Mouse (Mus musculus) liver, postnatal 0 days (tissue): Measurements from ENCODE around the gene Arfgef2.

Source experiments
- CTCF ChIP-seq: sonication (generic); IDR thresholded peaks from 2 replicates; pipeline ENCODE4 v1.5.1; 2016; ENCODE audit warnings: antibody characterized with exemption, low read depth
- EP300 ChIP-seq: IDR thresholded peaks from 2 replicates; pipeline ENCODE4 v1.6.1; 2016; ENCODE audit warnings: antibody characterized with exemption, low read depth, mild to moderate bottlenecking

DNA sequence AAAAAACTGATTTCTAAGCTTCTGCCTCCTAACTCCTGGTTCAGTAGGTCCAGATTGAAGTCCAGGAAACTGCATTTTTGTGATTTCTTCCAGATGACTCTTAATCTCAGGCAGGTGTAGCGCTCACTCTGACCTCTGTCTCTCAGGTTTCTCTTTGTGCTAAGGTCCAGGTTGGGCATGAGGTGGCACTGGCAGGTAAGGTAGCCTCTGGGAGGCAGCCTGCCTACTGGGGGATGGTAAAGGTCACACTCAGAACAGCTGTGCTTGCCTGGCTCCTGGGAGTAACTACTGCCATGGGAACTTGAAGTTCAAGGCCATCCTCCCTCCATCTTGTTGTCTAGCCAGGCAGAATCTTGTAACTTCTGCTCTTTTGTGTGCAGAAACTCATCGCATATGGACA lies 28.7 kb downstream of the Arfgef2 start:
- TF ChIP-seq EP300, result no peak
- no peak for TF ChIP-seq CTCF
